Mouse (Mus musculus) myocyte (in vitro differentiated cells): Measurements from ENCODE around the gene Ceacam19. TPM values are rescaled to one million over a fixed set of nuclear protein-coding genes. Genes with fewer than 3 reads are reported as not detected.

ENCODE experiments used
- H3K27me3 ChIP-seq: one replicate; pipeline ENCODE4 v1.6.1; 2011; ENCODE audit not compliant: control insufficient read depth, insufficient read depth, insufficient read length
- H3K36me3 ChIP-seq: one replicate; pipeline ENCODE4 v1.6.1; 2011; ENCODE audit not compliant: control insufficient read depth, insufficient read depth
- H3K4me2 ChIP-seq: one replicate; pipeline ENCODE4 v1.6.1; 2011; ENCODE audit warnings: low read depth, control low read depth
- H3K4me3 ChIP-seq: one replicate; pipeline ENCODE4 v1.5.1; 2011; ENCODE audit warnings: mild to moderate bottlenecking, control low read depth, moderate library complexity
- H3K79me2 ChIP-seq: one replicate; pipeline ENCODE4 v1.6.1; 2011; ENCODE audit not compliant: control insufficient read depth, insufficient read depth
- H3ac ChIP-seq: one replicate; pipeline ENCODE4 v1.6.1; 2011; ENCODE audit not compliant: control insufficient read depth, insufficient read length
- CEBPB ChIP-seq: IDR thresholded peaks from 2 replicates; pipeline ENCODE4 v1.6.1; 2011; ENCODE audit warnings: mild to moderate bottlenecking, moderate library complexity; ENCODE audit not compliant: poor library complexity, insufficient read depth, severe bottlenecking
- E2F4 ChIP-seq: IDR thresholded peaks from one replicate; pipeline ENCODE4 v1.6.1; 2011; ENCODE audit warnings: mild to moderate bottlenecking, control low read depth, moderate library complexity; ENCODE audit not compliant: insufficient read depth
- MAX ChIP-seq: IDR thresholded peaks from one replicate; pipeline ENCODE4 v1.6.1; 2011; ENCODE audit warnings: low read depth, mild to moderate bottlenecking, control low read depth
- MYOD1 ChIP-seq, 3 experiments: IDR thresholded peaks; one replicate each; pipeline ENCODE4 v1.6.1; 2011; ENCODE audit warnings: control low read depth in 2 of 3, low read depth in 2 of 3, mild to moderate bottlenecking in 2 of 3, moderate library complexity in 1 of 3; ENCODE audit not compliant: insufficient read length in 2 of 3, control insufficient read depth in 1 of 3
- MYOG ChIP-seq, 3 experiments: IDR thresholded peaks; one replicate each; pipeline ENCODE4 v1.6.1; 2011; ENCODE audit warnings: control low read depth in 2 of 3, low read depth in 2 of 3, mild to moderate bottlenecking in 2 of 3; ENCODE audit not compliant: insufficient read length in 2 of 3, control insufficient read depth in 1 of 3, insufficient read depth in 1 of 3
- POLR2A ChIP-seq: IDR thresholded peaks from one replicate; pipeline ENCODE4 v1.6.1; 2011; ENCODE audit warnings: low read depth, mild to moderate bottlenecking, control low read depth, moderate library complexity; ENCODE audit not compliant: insufficient read length
- POLR2AphosphoS2 ChIP-seq: IDR thresholded peaks from one replicate; pipeline ENCODE4 v1.6.1; 2011; ENCODE audit warnings: low read depth, control low read depth; ENCODE audit not compliant: insufficient read length
- REST ChIP-seq: IDR thresholded peaks from one replicate; pipeline ENCODE4 v1.6.1; 2011; ENCODE audit warnings: mild to moderate bottlenecking, control low read depth, moderate library complexity; ENCODE audit not compliant: insufficient read depth, insufficient read length
- SRF ChIP-seq: IDR thresholded peaks from one replicate; pipeline ENCODE4 v1.6.1; 2011; ENCODE audit warnings: low read depth; ENCODE audit not compliant: control insufficient read depth, insufficient read length
- TCF12 ChIP-seq: IDR thresholded peaks from one replicate; pipeline ENCODE4 v1.6.1; 2011; ENCODE audit warnings: mild to moderate bottlenecking, control low read depth; ENCODE audit not compliant: poor library complexity, insufficient read depth, severe bottlenecking
- TCF3 ChIP-seq: IDR thresholded peaks from one replicate; pipeline ENCODE4 v1.6.1; 2011; ENCODE audit warnings: low read depth, control low read depth; ENCODE audit not compliant: insufficient read length
- USF1 ChIP-seq: IDR thresholded peaks from one replicate; pipeline ENCODE4 v1.6.1; 2011; ENCODE audit warnings: low read depth, mild to moderate bottlenecking, control low read depth, moderate library complexity
- polyA plus RNA-seq: library from polyadenylated mRNA; unstranded; fragments of >200 nt; fragmentation: generic; extraction: Trizol; gene quantifications from one replicate; pipeline ENCODE4 v1.2.1, GENCODE M21; 2012; ENCODE audit warnings: missing spikeins

Ceacam19 gene
- polyA plus RNA-seq, 1 experiment, result 0.01 TPM

- no peak overlapping the region for H3ac ChIP-seq
- H3K4me3 ChIP-seq, result no peak overlapping the region
- H3K36me3 ChIP-seq, result no peaks in the 10 kb centered on the region
- no peaks in the 10 kb centered on the region for H3K79me2 ChIP-seq
- H3K27me3 ChIP-seq, result no peaks in the 10 kb centered on the region
- H3K4me2 ChIP-seq, result no peak overlapping the region
- TF ChIP-seq MYOD1 (IDR thresholded peaks at IDR 0.05; ENCODE audit: control insufficient read depth in 1 of 3, insufficient read length in 2 of 3, low read depth in 2 of 3), result no peak
- TF ChIP-seq POLR2AphosphoS2, result no peak
- no peak for TF ChIP-seq MYOG (IDR thresholded peaks at IDR 0.05; ENCODE audit: control insufficient read depth in 1 of 3, insufficient read depth in 1 of 3, insufficient read length in 2 of 3, low read depth in 2 of 3)
- no peak for TF ChIP-seq CEBPB
- TF ChIP-seq TCF12, result no peak
- no peak for TF ChIP-seq MAX
- TF ChIP-seq E2F4, result no peak
- no peak for TF ChIP-seq TCF3
- no peak for TF ChIP-seq SRF
- no peak for TF ChIP-seq POLR2A
- no peak for TF ChIP-seq REST
- TF ChIP-seq USF1, result no peak
These were observed 58.1 kb downstream of the Ceacam19 start for GRCm38 (mm10) chr7:19829694-19830093.

GRCm38 (mm10) chr7:19826756-19827155 lies 61.0 kb downstream of the Ceacam19 start:
- Histone ChIP-seq H3ac (no peak overlapping the region), H3K36me3 (no peaks in the 10 kb centered on the region), H3K27me3 (no peaks in the 10 kb centered on the region), H3K79me2 (peaks cover 4% of the 10 kb centered on the region), H3K4me3 (no peak overlapping the region), H3K4me2 (peak overlapping the region; percentile 43)
- TF ChIP-seq MYOG (IDR thresholded peaks at IDR 0.05; ENCODE audit: control insufficient read depth in 1 of 3, insufficient read depth in 1 of 3, insufficient read length in 2 of 3, low read depth in 2 of 3) (peak in 1 of 3 experiments; percentile 49), POLR2A (peak; percentile 34), E2F4 (no peak), CEBPB (no peak), USF1 (no peak), MAX (no peak)

Other genes with a start within 250 kb of the Ceacam19 start
- gene Clptm1, start 222.9 kb downstream of the Ceacam19 start, polyA plus RNA-seq, result 126 TPM
- not detected for gene Apoc2, start 210.0 kb downstream of the Ceacam19 start, polyA plus RNA-seq
- not detected for gene Gm44805, start 206.5 kb downstream of the Ceacam19 start, polyA plus RNA-seq
- not detected for gene Apoc4, start 206.5 kb downstream of the Ceacam19 start, polyA plus RNA-seq
- not detected for gene Apoc1, start 195.3 kb downstream of the Ceacam19 start, polyA plus RNA-seq
- gene Apoe, start 188.8 kb downstream of the Ceacam19 start, polyA plus RNA-seq, result 2.3 TPM
- 112 TPM for gene Tomm40, start 172.5 kb downstream of the Ceacam19 start, polyA plus RNA-seq
- gene Nectin2, start 137.5 kb downstream of the Ceacam19 start, polyA plus RNA-seq, result 27.1 TPM
- gene Bcam, start 116.9 kb downstream of the Ceacam19 start, polyA plus RNA-seq, result 29.3 TPM
- 0.90 TPM for gene Cblc, start 91.2 kb downstream of the Ceacam19 start, polyA plus RNA-seq
- 19.2 TPM for gene Bcl3, start 65.2 kb downstream of the Ceacam19 start, polyA plus RNA-seq
- gene Gm19345, start 36.0 kb downstream of the Ceacam19 start, polyA plus RNA-seq, result 0.05 TPM
- gene Ceacam16, start 26.7 kb downstream of the Ceacam19 start, polyA plus RNA-seq, result 0.02 TPM
- gene Pvr, start 33.2 kb upstream of the Ceacam19 start, polyA plus RNA-seq, result 39.7 TPM
- gene Igsf23, start 62.8 kb upstream of the Ceacam19 start, polyA plus RNA-seq, result 0.11 TPM
- not detected for gene Ceacam20, start 77.4 kb upstream of the Ceacam19 start, polyA plus RNA-seq
- gene Nlrp9b, start 103.5 kb upstream of the Ceacam19 start, polyA plus RNA-seq, result not detected
- gene Vmn1r91, start 211.7 kb upstream of the Ceacam19 start, polyA plus RNA-seq, result not detected
- gene Gm16442, start 234.6 kb upstream of the Ceacam19 start, polyA plus RNA-seq, result not detected